Mouse (Mus musculus) thymus, adult 2 months (tissue): ENCODE measurements at regions not wholly inside any gene's neighbourhood (a gene's known extent, or its start where the extent isn't known, plus 50 kb on each side); places are given as distances from the start of the nearest gene placed in this dataset.

Source experiments
- DNase-seq: peaks from one replicate; pipeline ENCODE4 v3.0.0; 2021
- H3K27ac ChIP-seq: fragments of 200-500 bp; 2 replicates; pipeline ENCODE4 v1.5.1; 2012; ENCODE audit warnings: low read length, control low read depth; ENCODE audit not compliant: control insufficient read depth, insufficient read depth
- H3K27me3 ChIP-seq: fragments of 200-500 bp; 2 replicates; pipeline ENCODE4 v1.6.1; 2012; ENCODE audit warnings: mild to moderate bottlenecking, low read length, moderate library complexity, mixed read lengths; ENCODE audit not compliant: control insufficient read depth, insufficient read depth
- H3K36me3 ChIP-seq: fragments of 200-500 bp; 2 replicates; pipeline ENCODE4 v1.6.1; 2012; ENCODE audit warnings: mild to moderate bottlenecking, low read length, moderate library complexity; ENCODE audit not compliant: control insufficient read depth, insufficient read depth
- H3K4me1 ChIP-seq: fragments of 200-500 bp; replicated peaks from 2 replicates; pipeline ENCODE4 v1.6.1; 2012; ENCODE audit warnings: low read length; ENCODE audit not compliant: control insufficient read depth, insufficient read depth
- H3K4me3 ChIP-seq: fragments of 200-500 bp; 2 replicates; pipeline ENCODE4 v1.5.1; 2012; ENCODE audit warnings: mild to moderate bottlenecking, low read length, control low read depth, moderate library complexity; ENCODE audit not compliant: control insufficient read depth, insufficient read depth
- CTCF ChIP-seq: fragments of 200-500 bp; IDR thresholded peaks from 2 replicates; pipeline ENCODE4 v1.5.1; 2012; ENCODE audit warnings: mild to moderate bottlenecking, control low read depth, low read length, moderate library complexity, borderline replicate concordance; ENCODE audit not compliant: control insufficient read depth, poor library complexity, insufficient read depth; ENCODE audit errors: extremely low read depth
- POLR2A ChIP-seq: fragments of 200-500 bp; IDR thresholded peaks from 2 replicates; pipeline ENCODE4 v1.6.1; 2012; ENCODE audit warnings: mild to moderate bottlenecking, low read length, control low read depth, moderate library complexity; ENCODE audit not compliant: control insufficient read depth, poor library complexity, insufficient read depth; ENCODE audit errors: extremely low read depth
- WGBS: fragments of 180-500 bp; shearing (Covaris S2); methylation state at CpG from one replicate; pipeline ENCODE4 v1.1.7; 2018; 5-methylcytosine and 5-hydroxymethylcytosine counted together

- Histone ChIP-seq H3K27ac (no peak overlapping the region), H3K27me3 (no peaks in the 10 kb centered on the region), H3K4me1 (no peaks in the 10 kb centered on the region; the same call in 1 of the 2 replicates), H3K4me3 (no peak overlapping the region), H3K36me3 (no peaks in the 10 kb centered on the region)
- no peak for DNase-seq
- TF ChIP-seq POLR2A = no peak
- no peak for TF ChIP-seq CTCF
- WGBS = 36% methylated on average over 9 of the region's 9 CpGs
Observed at GRCm38 (mm10) chr4:131266764-131267163, 322.6 kb downstream of the Matn1 start.

- no peaks in the 10 kb centered on the region; the same call in 1 of the 2 replicates for H3K4me1 ChIP-seq
- DNase-seq = no peak
- no peak for TF ChIP-seq CTCF
- no peak for TF ChIP-seq POLR2A
- no peaks in the 10 kb centered on the region for H3K36me3 ChIP-seq
- 73% methylated on average over 10 of the region's 10 CpGs for WGBS
- no peaks in the 10 kb centered on the region for H3K27me3 ChIP-seq
- no peak overlapping the region for H3K27ac ChIP-seq
- H3K4me3 ChIP-seq = no peak overlapping the region
Observed at GRCm38 (mm10) chr4:131267760-131268159, 323.6 kb downstream of the Matn1 start.

GRCm38 (mm10) chr4:131270192-131270591, 326.0 kb downstream of the Matn1 start:
- H3K4me3 ChIP-seq = no peak overlapping the region
- WGBS = 59% methylated on average over 7 of the region's 7 CpGs
- H3K4me1 ChIP-seq = no peaks in the 10 kb centered on the region; the same call in 1 of the 2 replicates
- no peaks in the 10 kb centered on the region for H3K36me3 ChIP-seq
- TF ChIP-seq POLR2A = no peak
- TF ChIP-seq CTCF = no peak
- H3K27ac ChIP-seq = no peak overlapping the region
- no peaks in the 10 kb centered on the region for H3K27me3 ChIP-seq
- DNase-seq = no peak

- Histone ChIP-seq H3K36me3 (no peaks in the 10 kb centered on the region), H3K4me3 (no peak overlapping the region), H3K4me1 (no peaks in the 10 kb centered on the region; the same call in 1 of the 2 replicates), H3K27me3 (no peaks in the 10 kb centered on the region), H3K27ac (no peak overlapping the region)
- WGBS = 17% methylated on average over 7 of the region's 7 CpGs
- no peak for DNase-seq
- TF ChIP-seq CTCF (no peak), POLR2A (no peak)
Observed at GRCm38 (mm10) chr4:131272060-131272459, 327.9 kb downstream of the Matn1 start.

GRCm38 (mm10) chr4:131293560-131293959, 349.4 kb downstream of the Matn1 start:
- 91% methylated on average over 2 of the region's 2 CpGs for WGBS
- no peak for TF ChIP-seq POLR2A
- TF ChIP-seq CTCF = no peak
- Histone ChIP-seq H3K4me3 (no peak overlapping the region), H3K27ac (no peak overlapping the region), H3K36me3 (no peaks in the 10 kb centered on the region), H3K27me3 (no peaks in the 10 kb centered on the region), H3K4me1 (no peaks in the 10 kb centered on the region)
- DNase-seq = no peak

- Histone ChIP-seq H3K4me3 (no peak overlapping the region), H3K36me3 (no peaks in the 10 kb centered on the region), H3K27me3 (no peaks in the 10 kb centered on the region), H3K4me1 (no peaks in the 10 kb centered on the region), H3K27ac (no peak overlapping the region)
- WGBS = 55% methylated on average over 14 of the region's 14 CpGs
- DNase-seq = no peak
- TF ChIP-seq POLR2A (no peak), CTCF (no peak)
Observed at GRCm38 (mm10) chr4:131298011-131298674, 354.0 kb downstream of the Matn1 start.

GRCm38 (mm10) chr4:131303936-131304335, 359.8 kb downstream of the Matn1 start:
- H3K27me3 ChIP-seq = no peaks in the 10 kb centered on the region
- TF ChIP-seq POLR2A (no peak), CTCF (no peak)
- H3K4me3 ChIP-seq = no peak overlapping the region
- DNase-seq = no peak
- no peaks in the 10 kb centered on the region for H3K36me3 ChIP-seq
- no peak overlapping the region for H3K27ac ChIP-seq
- WGBS = 92% methylated on average over 3 of the region's 3 CpGs
- no peaks in the 10 kb centered on the region for H3K4me1 ChIP-seq
